Mouse (Mus musculus) myocyte (in vitro differentiated cells): ENCODE results near the gene H2-T3.
"Not testable (repeated sequence)": the region's sequence is repeated elsewhere in the genome, so short reads cannot be mapped to it uniquely, and the experiment has no call there.

Experiments
- CEBPB ChIP-seq: IDR thresholded peaks from 2 replicates; pipeline ENCODE4 v1.6.1; 2011; ENCODE audit warnings: mild to moderate bottlenecking, moderate library complexity; ENCODE audit not compliant: poor library complexity, insufficient read depth, severe bottlenecking
- E2F4 ChIP-seq: IDR thresholded peaks from one replicate; pipeline ENCODE4 v1.6.1; 2011; ENCODE audit warnings: mild to moderate bottlenecking, control low read depth, moderate library complexity; ENCODE audit not compliant: insufficient read depth
- MAX ChIP-seq: IDR thresholded peaks from one replicate; pipeline ENCODE4 v1.6.1; 2011; ENCODE audit warnings: low read depth, mild to moderate bottlenecking, control low read depth
- MYOG ChIP-seq, 3 experiments: IDR thresholded peaks; one replicate each; pipeline ENCODE4 v1.6.1; 2011; ENCODE audit warnings: control low read depth in 2 of 3, low read depth in 2 of 3, mild to moderate bottlenecking in 2 of 3; ENCODE audit not compliant: insufficient read length in 2 of 3, control insufficient read depth in 1 of 3, insufficient read depth in 1 of 3
- POLR2A ChIP-seq: IDR thresholded peaks from one replicate; pipeline ENCODE4 v1.6.1; 2011; ENCODE audit warnings: low read depth, mild to moderate bottlenecking, control low read depth, moderate library complexity; ENCODE audit not compliant: insufficient read length

DNA sequence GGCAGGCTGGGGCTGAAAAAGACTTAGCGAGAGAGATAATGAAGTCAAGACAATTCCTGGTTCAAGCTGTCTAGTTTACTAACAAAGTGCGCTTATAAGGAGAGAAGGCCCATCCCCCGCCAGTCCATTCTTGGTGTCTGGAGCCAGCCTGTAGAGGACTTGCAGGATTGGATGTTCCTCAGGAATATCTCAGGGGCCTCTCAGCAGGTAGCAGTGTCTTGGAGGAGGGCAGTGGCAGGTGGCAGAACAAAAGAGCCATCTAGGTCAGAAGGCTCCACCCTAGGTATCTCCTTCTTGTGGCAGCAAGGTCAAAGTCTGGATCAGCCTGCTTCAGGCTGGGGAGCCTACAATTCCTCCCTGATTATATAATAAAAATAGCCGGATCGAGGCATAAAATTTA is 41.6 kb downstream of the H2-T3 start:
- TF ChIP-seq MYOG (IDR thresholded peaks at IDR 0.05; ENCODE audit: control insufficient read depth in 1 of 3, insufficient read depth in 1 of 3, insufficient read length in 2 of 3, low read depth in 2 of 3); MAX; E2F4; CEBPB; POLR2A: not testable (repeated sequence)
